Mouse (Mus musculus) intestine, embryonic 16.5 days (tissue): ENCODE data around the gene Lmna. TPM values are rescaled to one million over a fixed set of nuclear protein-coding genes. Genes with fewer than 3 reads are reported as not detected.

Experiments used
- ATAC-seq: fragments of 200-750 bp; cut with Nextera tagmentation; 2 replicates; pipeline ENCODE4 v1.8.0; 2017; ENCODE audit warnings: moderate TSS enrichment, moderate library complexity
- H3K27ac ChIP-seq: fragments of 300-500 bp; sonication (generic); 2 replicates; pipeline ENCODE4 v1.5.1; 2014; ENCODE audit warnings: mild to moderate bottlenecking, low read length
- H3K27me3 ChIP-seq: fragments of 300-500 bp; sonication (generic); replicated peaks from 2 replicates; pipeline ENCODE4 v1.6.1; 2014; ENCODE audit warnings: low read length, control low read depth, mixed read lengths; ENCODE audit not compliant: control insufficient read depth, insufficient read depth
- H3K36me3 ChIP-seq: fragments of 300-500 bp; sonication (generic); 2 replicates; pipeline ENCODE4 v1.6.1; 2014; ENCODE audit warnings: low read length, control low read depth; ENCODE audit not compliant: control insufficient read depth, insufficient read depth
- H3K4me1 ChIP-seq: fragments of 300-500 bp; sonication (generic); 2 replicates; pipeline ENCODE4 v1.6.1; 2014; ENCODE audit warnings: low read length, control low read depth, mixed read lengths; ENCODE audit not compliant: control insufficient read depth, insufficient read depth
- H3K4me2 ChIP-seq: fragments of 300-500 bp; sonication (generic); 2 replicates; pipeline ENCODE4 v1.6.1; 2014; ENCODE audit warnings: low read depth, low read length, control low read depth
- H3K4me3 ChIP-seq: fragments of 300-500 bp; sonication (generic); 2 replicates; pipeline ENCODE4 v1.5.1; 2014; ENCODE audit warnings: mild to moderate bottlenecking, low read length
- H3K9ac ChIP-seq: fragments of 300-500 bp; sonication (generic); 2 replicates; pipeline ENCODE4 v1.6.1; 2014; ENCODE audit warnings: low read depth, low read length
- H3K9me3 ChIP-seq: fragments of 300-500 bp; sonication (generic); 2 replicates; pipeline ENCODE4 v1.6.1; 2016; ENCODE audit warnings: low read length, control low read depth; ENCODE audit not compliant: control insufficient read depth
- WGBS: fragments of 180-500 bp; shearing (Covaris S2); extraction: QIAGEN DNeasy Blood & Tissue Kit; methylation state at CpG from one replicate; pipeline ENCODE4 v1.1.7; 2014; 5-methylcytosine and 5-hydroxymethylcytosine counted together
- polyA plus RNA-seq: library from polyadenylated mRNA; unstranded; fragments of >200 nt; fragmentation: Nextera tagmentation; extraction: Ambion mirVana; gene quantifications from 2 replicates; pipeline ENCODE4 v1.2.1, GENCODE M21; 2015

Gene Lmna
- polyA plus RNA-seq, 1 experiment from 2014 or later: 127 TPM

- ATAC-seq: peak; percentile 55
- Histone ChIP-seq H3K9ac (no peak overlapping the region), H3K36me3 (peaks cover 18% of the 10 kb centered on the region; the same call in 1 of the 2 replicates), H3K4me1 (peaks cover 3% of the 10 kb centered on the region), H3K9me3 (no peaks in the 10 kb centered on the region), H3K4me2 (no peak overlapping the region), H3K27me3 (peaks cover 7% of the 10 kb centered on the region; the same call in 1 of the 2 replicates), H3K27ac (no peak overlapping the region), H3K4me3 (no peak overlapping the region)
- WGBS: 6% methylated on average over 5 of the region's 5 CpGs
Measured at GRCm38 (mm10) chr3:88483621-88484020, 26.1 kb downstream of the Lmna start.

- H3K4me1 ChIP-seq: no peaks in the 10 kb centered on the region
- 80% methylated on average over 8 of the region's 8 CpGs for WGBS
- no peak overlapping the region for H3K9ac ChIP-seq
- peaks cover 18% of the 10 kb centered on the region; the same call in 1 of the 2 replicates for H3K36me3 ChIP-seq
- H3K4me3 ChIP-seq: no peak overlapping the region
- H3K9me3 ChIP-seq: no peaks in the 10 kb centered on the region
- peaks cover 7% of the 10 kb centered on the region; the same call in 1 of the 2 replicates for H3K27me3 ChIP-seq
- H3K27ac ChIP-seq: no peak overlapping the region
- ATAC-seq: no peak
- H3K4me2 ChIP-seq: no peak overlapping the region
Measured at GRCm38 (mm10) chr3:88483141-88483540, 26.6 kb downstream of the Lmna start.

- no peak for ATAC-seq
- Histone ChIP-seq H3K9ac (no peak overlapping the region), H3K4me2 (no peak overlapping the region), H3K4me1 (no peaks in the 10 kb centered on the region), H3K4me3 (no peak overlapping the region), H3K9me3 (no peaks in the 10 kb centered on the region), H3K27me3 (peaks cover 7% of the 10 kb centered on the region; the same call in 1 of the 2 replicates), H3K36me3 (peaks cover 16% of the 10 kb centered on the region; the same call in 1 of the 2 replicates), H3K27ac (no peak overlapping the region)
- 50% methylated on average over 18 of the region's 18 CpGs for whole genome bisulfite sequencing
Measured at GRCm38 (mm10) chr3:88482336-88482735, 27.4 kb downstream of the Lmna start.

GRCm38 (mm10) chr3:88481372-88482040 is 28.2 kb downstream of the Lmna start:
- Histone ChIP-seq H3K36me3 (peaks cover 9% of the 10 kb centered on the region; the same call in 1 of the 2 replicates), H3K9ac (no peak overlapping the region), H3K27ac (no peak overlapping the region), H3K4me2 (no peak overlapping the region), H3K27me3 (peaks cover 7% of the 10 kb centered on the region; the same call in 1 of the 2 replicates), H3K4me3 (no peak overlapping the region), H3K9me3 (no peaks in the 10 kb centered on the region), H3K4me1 (no peaks in the 10 kb centered on the region)
- no peak for ATAC-seq
- 67% methylated on average over 8 of the region's 8 CpGs for WGBS

- peaks cover 7% of the 10 kb centered on the region; the same call in 1 of the 2 replicates for H3K27me3 ChIP-seq
- no peaks in the 10 kb centered on the region for H3K4me1 ChIP-seq
- ATAC-seq: no peak
- H3K4me2 ChIP-seq: no peak overlapping the region
- H3K27ac ChIP-seq: no peak overlapping the region
- 90% methylated on average over 5 of the region's 5 CpGs for WGBS
- H3K36me3 ChIP-seq: peaks cover 9% of the 10 kb centered on the region; the same call in 1 of the 2 replicates
- no peaks in the 10 kb centered on the region for H3K9me3 ChIP-seq
- no peak overlapping the region for H3K9ac ChIP-seq
- H3K4me3 ChIP-seq: no peak overlapping the region
Measured at GRCm38 (mm10) chr3:88480679-88481078, 29.1 kb downstream of the Lmna start.

GRCm38 (mm10) chr3:88479828-88480227 is 29.9 kb downstream of the Lmna start:
- 85% methylated on average over 4 of the region's 4 CpGs for WGBS
- Histone ChIP-seq H3K9ac (no peak overlapping the region), H3K4me1 (no peaks in the 10 kb centered on the region), H3K27me3 (peaks cover 7% of the 10 kb centered on the region; the same call in 1 of the 2 replicates), H3K27ac (no peak overlapping the region), H3K36me3 (peaks cover 9% of the 10 kb centered on the region; the same call in 1 of the 2 replicates), H3K4me2 (no peak overlapping the region), H3K4me3 (no peak overlapping the region), H3K9me3 (no peaks in the 10 kb centered on the region)
- no peak for ATAC-seq

GRCm38 (mm10) chr3:88479163-88479562 is 30.6 kb downstream of the Lmna start:
- WGBS: 48% methylated on average over 3 of the region's 3 CpGs
- H3K4me2 ChIP-seq: no peak overlapping the region

GRCm38 (mm10) chr3:88477735-88478134 is 32.0 kb downstream of the Lmna start:
- Histone ChIP-seq H3K9me3 (no peaks in the 10 kb centered on the region), H3K4me3 (no peak overlapping the region), H3K27ac (no peak overlapping the region), H3K36me3 (no peaks in the 10 kb centered on the region), H3K4me1 (no peaks in the 10 kb centered on the region), H3K4me2 (no peak overlapping the region), H3K9ac (no peak overlapping the region), H3K27me3 (no peaks in the 10 kb centered on the region)
- 1% methylated on average over 8 of the region's 8 CpGs for WGBS
- peak; percentile 83 for ATAC-seq

More at GRCm38 (mm10) chr3:88479163-88479562, 30.6 kb downstream of the Lmna start:
- Histone ChIP-seq H3K9ac (no peak overlapping the region), H3K4me1 (no peaks in the 10 kb centered on the region), H3K9me3 (no peaks in the 10 kb centered on the region), H3K27ac (no peak overlapping the region), H3K36me3 (0 out of 2 replicates have a peak, but pooled peaks cover 9% of the 10 kb centered on the region), H3K27me3 (peaks cover 3% of the 10 kb centered on the region; the same call in 1 of the 2 replicates), H3K4me3 (no peak overlapping the region)
- ATAC-seq: no peak

- Histone ChIP-seq H3K4me2 (no peak overlapping the region), H3K9ac (no peak overlapping the region), H3K36me3 (no peaks in the 10 kb centered on the region), H3K27ac (no peak overlapping the region), H3K4me1 (no peaks in the 10 kb centered on the region), H3K27me3 (no peaks in the 10 kb centered on the region), H3K9me3 (no peaks in the 10 kb centered on the region), H3K4me3 (no peak overlapping the region)
- 69% methylated on average over 6 of the region's 6 CpGs for WGBS
- no peak for ATAC-seq
Measured at GRCm38 (mm10) chr3:88476403-88476802, 33.4 kb downstream of the Lmna start.
